In genomic region chr3:108414857-108415830, GRCm38 (mm10) we compare ENCODE assay signal across 8 mouse cellular contexts. TPM values are rescaled to one million over a fixed set of nuclear protein-coding genes. Genes with fewer than 3 reads are reported as not detected.
A peak's percentile ranks its signal among the peaks of the same experiment; 100 is the strongest.
DNase-seq lines count a peak whose midpoint lies in the region; ATAC-seq and TF ChIP-seq lines count a peak whose summit lies in the region.

Gene Celsr2, minus strand, starts transcription at chr3:108415552.

- TF ChIP-seq CTCF in bone marrow macrophage, adult 2 months (IDR thresholded peaks at IDR 0.05; ENCODE audit: low read depth, low read length), result no peak
- no peak for TF ChIP-seq CTCF in kidney, postnatal 0 days (IDR thresholded peaks at IDR 0.05; ENCODE audit: low read depth)

- 6% methylated on average over 67 of the region's 67 CpGs for WGBS in neural tube, embryonic 11.5 days
- 3% methylated on average over 66 of the region's 67 CpGs for WGBS in forebrain, embryonic 15.5 days
- 7% methylated on average over 48 of the region's 67 CpGs for WGBS in kidney, postnatal 0 days
- WGBS in lung, embryonic 16.5 days, result 7% methylated on average over 66 of the region's 67 CpGs
- 6% methylated on average over 65 of the region's 67 CpGs for WGBS in stomach, embryonic 14.5 days

- peaks cover 17% of the 10 kb centered on the region for H3K4me1 ChIP-seq in neural tube, embryonic 11.5 days (ENCODE audit: control insufficient read depth, insufficient read depth, low read length)
- no peaks in the 10 kb centered on the region for H3K4me1 ChIP-seq in bone marrow macrophage, adult 2 months (ENCODE audit: control insufficient read depth, insufficient read depth, low read length)
- H3K4me1 ChIP-seq in forebrain, embryonic 15.5 days, result peaks cover 43% of the 10 kb centered on the region
- H3K4me1 ChIP-seq in kidney, postnatal 0 days (replicated peaks; ENCODE audit: insufficient read depth, low read length), result peaks cover 22% of the 10 kb centered on the region
- peaks cover 15% of the 10 kb centered on the region for H3K4me1 ChIP-seq in lung, embryonic 16.5 days (replicated peaks; ENCODE audit: control insufficient read depth, insufficient read depth, low read length)
- H3K4me1 ChIP-seq in stomach, embryonic 14.5 days (ENCODE audit: control insufficient read depth, insufficient read depth, low read length), result peaks cover 17% of the 10 kb centered on the region

- H3K27ac ChIP-seq in neural tube, embryonic 11.5 days (ENCODE audit: low read depth, low read length), result peak within 1 kb of the TSS; percentile 81
- H3K27ac ChIP-seq in bone marrow macrophage, adult 2 months (ENCODE audit: insufficient read depth, low read depth, low read length), result no peak within 1 kb of the TSS
- peak within 1 kb of the TSS; percentile 93 for H3K27ac ChIP-seq in forebrain, embryonic 15.5 days (replicated peaks)
- peak within 1 kb of the TSS; percentile 80 for H3K27ac ChIP-seq in kidney, postnatal 0 days
- H3K27ac ChIP-seq in lung, embryonic 16.5 days (ENCODE audit: low read length), result peak within 1 kb of the TSS; percentile 58; the same call in 1 of the 2 replicates
- H3K27ac ChIP-seq in stomach, embryonic 14.5 days (ENCODE audit: low read length), result peak within 1 kb of the TSS; percentile 56; the same call in 1 of the 2 replicates

- H3K9me3 ChIP-seq in neural tube, embryonic 11.5 days (ENCODE audit: control insufficient read depth, low read length), result peaks cover 8% of the 10 kb centered on the region
- no peaks in the 10 kb centered on the region for H3K9me3 ChIP-seq in forebrain, embryonic 15.5 days
- H3K9me3 ChIP-seq in kidney, postnatal 0 days (replicated peaks; ENCODE audit: low read length), result no peaks in the 10 kb centered on the region
- H3K9me3 ChIP-seq in lung, embryonic 16.5 days (ENCODE audit: control insufficient read depth, low read length), result peaks cover 18% of the 10 kb centered on the region
- peaks cover 17% of the 10 kb centered on the region for H3K9me3 ChIP-seq in stomach, embryonic 14.5 days (ENCODE audit: control insufficient read depth, low read depth, low read length)

- H3K4me2 ChIP-seq in neural tube, embryonic 11.5 days (ENCODE audit: low read depth), result peak within 1 kb of the TSS; percentile 87
- peak within 1 kb of the TSS; percentile 77 for H3K4me2 ChIP-seq in forebrain, embryonic 15.5 days (replicated peaks)
- H3K4me2 ChIP-seq in kidney, postnatal 0 days (ENCODE audit: low read length), result peak within 1 kb of the TSS; percentile 93
- peak within 1 kb of the TSS; percentile 99 for H3K4me2 ChIP-seq in lung, embryonic 16.5 days (ENCODE audit: low read depth, low read length)
- peak within 1 kb of the TSS; percentile 88 for H3K4me2 ChIP-seq in stomach, embryonic 14.5 days (replicated peaks; ENCODE audit: low read depth, low read length)

- peak within 1 kb of the TSS; percentile 97 for H3K9ac ChIP-seq in neural tube, embryonic 11.5 days (ENCODE audit: low read length)
- H3K9ac ChIP-seq in forebrain, embryonic 15.5 days (replicated peaks), result peak within 1 kb of the TSS; percentile 94
- peak within 1 kb of the TSS; percentile 78 for H3K9ac ChIP-seq in kidney, postnatal 0 days (ENCODE audit: low read depth, low read length)
- H3K9ac ChIP-seq in lung, embryonic 16.5 days (ENCODE audit: low read length), result peak within 1 kb of the TSS; percentile 68
- peak within 1 kb of the TSS; percentile 57 for H3K9ac ChIP-seq in stomach, embryonic 14.5 days (replicated peaks; ENCODE audit: low read depth, low read length)

- peak; percentile 57 for DNase-seq in neural tube, embryonic 11.5 days (ENCODE audit: low spot score)
- no peak for DNase-seq in neural tube, embryonic 10.5 days (ENCODE audit: extremely low spot score, low spot score)
- DNase-seq in kidney, postnatal 0 days (ENCODE audit: low spot score), result peak; percentile 48
- DNase-seq in ovary, adult 18-20 months (ENCODE audit: low spot score), result no peak

- peak; percentile 5; the same call in 1 of the 2 replicates for ATAC-seq in neural tube, embryonic 11.5 days (ENCODE audit: insufficient read depth, low FRiP score, low TSS enrichment)
- peak; percentile 23 for ATAC-seq in forebrain, embryonic 15.5 days (replicated peaks)
- ATAC-seq in kidney, postnatal 0 days (replicated peaks; ENCODE audit: low FRiP score, low read depth), result no peak
- ATAC-seq in lung, embryonic 16.5 days (ENCODE audit: low read depth), result peak; percentile 45
- ATAC-seq in stomach, embryonic 14.5 days (ENCODE audit: insufficient number of reproducible peaks, insufficient read depth, low FRiP score, low read depth), result peak; percentile 21; the same call in 1 of the 2 replicates

- H3K36me3 ChIP-seq in neural tube, embryonic 11.5 days (ENCODE audit: control insufficient read depth, insufficient read depth, low read length), result peaks cover 21% of the 10 kb centered on the region
- peaks cover 25% of the 10 kb centered on the region for H3K36me3 ChIP-seq in forebrain, embryonic 15.5 days
- H3K36me3 ChIP-seq in kidney, postnatal 0 days (ENCODE audit: insufficient read depth, low read length), result peaks cover 13% of the 10 kb centered on the region; the same call in 1 of the 2 replicates
- H3K36me3 ChIP-seq in lung, embryonic 16.5 days (ENCODE audit: control insufficient read depth, insufficient read depth, low read length), result peaks cover 21% of the 10 kb centered on the region
- H3K36me3 ChIP-seq in stomach, embryonic 14.5 days (ENCODE audit: control insufficient read depth, insufficient read depth, low read length), result peaks cover 3% of the 10 kb centered on the region; the same call in 1 of the 2 replicates

- TF ChIP-seq POLR2A in bone marrow macrophage, adult 2 months (IDR thresholded peaks at IDR 0.05; ENCODE audit: borderline replicate concordance, low read depth, low read length), result no peak

- H3K4me3 ChIP-seq in neural tube, embryonic 11.5 days (ENCODE audit: low read depth, low read length), result peak within 1 kb of the TSS; percentile 87
- H3K4me3 ChIP-seq in bone marrow macrophage, adult 2 months (ENCODE audit: insufficient read depth, low read length), result peak within 1 kb of the TSS; percentile 59
- H3K4me3 ChIP-seq in forebrain, embryonic 15.5 days, result peak within 1 kb of the TSS; percentile 92
- H3K4me3 ChIP-seq in kidney, postnatal 0 days (replicated peaks; ENCODE audit: low read depth, low read length), result peak within 1 kb of the TSS; percentile 53
- peak within 1 kb of the TSS; percentile 57 for H3K4me3 ChIP-seq in lung, embryonic 16.5 days (ENCODE audit: low read length)
- H3K4me3 ChIP-seq in stomach, embryonic 14.5 days (ENCODE audit: low read depth, low read length), result peak within 1 kb of the TSS; percentile 64

- H3K27me3 ChIP-seq in neural tube, embryonic 11.5 days (ENCODE audit: control insufficient read depth, insufficient read depth, low read length), result no peaks in the 10 kb centered on the region
- H3K27me3 ChIP-seq in forebrain, embryonic 15.5 days, result no peaks in the 10 kb centered on the region
- H3K27me3 ChIP-seq in kidney, postnatal 0 days (ENCODE audit: insufficient read depth, low read length), result no peaks in the 10 kb centered on the region
- peaks cover 5% of the 10 kb centered on the region for H3K27me3 ChIP-seq in lung, embryonic 16.5 days (ENCODE audit: control insufficient read depth, insufficient read depth, low read depth, low read length)
- 0 out of 2 replicates have a peak, but pooled peaks cover 7% of the 10 kb centered on the region for H3K27me3 ChIP-seq in stomach, embryonic 14.5 days (ENCODE audit: control insufficient read depth, insufficient read depth, low read length)

RNA-seq across cellular contexts. Expression of gene Celsr2, which starts in this region (rescaled TPM):
- polyA plus RNA-seq in neural tube, embryonic 11.5 days (2014; fragmentation: Nextera tagmentation; extraction: Ambion mirVana), result 65.2 and 65.5 TPM in 2 replicates
- 1.3 and 1.7 TPM in 2 replicates for polyA plus RNA-seq in bone marrow macrophage, adult 2 months (2012; ENCODE audit: insufficient read depth, insufficient read length, missing spikeins)
- 49.1 and 52.8 TPM in 2 replicates for polyA plus RNA-seq in forebrain, embryonic 15.5 days (2015; fragmentation: Nextera tagmentation; extraction: Ambion mirVana)
- 15.1 and 16.9 TPM in 2 replicates for polyA plus RNA-seq in kidney, postnatal 0 days (2015; fragmentation: Nextera tagmentation; extraction: Ambion mirVana)
- 6.8 and 6.9 TPM in 2 replicates for polyA plus RNA-seq in lung, embryonic 16.5 days (2015; fragmentation: Nextera tagmentation; extraction: Ambion mirVana)
- 20.6 and 21.9 TPM in 2 replicates for polyA plus RNA-seq in stomach, embryonic 14.5 days (2014; fragmentation: Nextera tagmentation; extraction: Ambion mirVana)

Comparison
In these comparisons a context has a peak if more than half of its experiments do, and no peak if none do; other contexts are left out.
1. DNase-seq: peak in neural tube, embryonic 11.5 days (single experiment) and kidney, postnatal 0 days (single experiment); none in neural tube, embryonic 10.5 days (single experiment) and ovary, adult 18-20 months (single experiment).
2. Peak in every context shown above with its lines, with median percentiles within 50 percentile points of each other: H3K4me2 ChIP-seq, H3K4me3 ChIP-seq and H3K9ac ChIP-seq.